Mouse (Mus musculus) forelimb bud, embryonic 11.5 days (tissue): ENCODE measurements around the gene Atp6v1g3.

Experiments
- DNase-seq: peaks from one replicate; pipeline ENCODE4 v3.0.0-alpha.2; 2012; ENCODE audit warnings: low read depth, low spot score

Atp6v1g3 gene

DNA sequence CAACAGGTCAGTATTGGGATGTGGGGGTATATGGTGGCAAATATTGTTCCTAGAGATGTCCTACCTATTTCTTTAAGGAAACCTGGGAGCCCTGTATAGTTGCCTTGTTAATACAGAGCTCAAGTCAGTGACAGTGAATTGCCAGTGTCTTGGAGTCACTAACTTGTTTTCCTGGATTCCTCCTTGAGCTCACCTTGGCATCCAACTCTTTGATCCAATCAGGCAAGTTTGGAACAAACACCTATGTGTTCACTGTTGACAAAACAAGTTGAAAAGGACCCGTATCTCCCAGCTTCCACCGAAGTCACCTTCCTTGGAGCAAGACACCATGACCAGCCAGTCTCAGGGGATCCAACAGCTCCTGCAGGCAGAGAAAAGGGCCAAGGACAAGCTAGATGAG is at the start of gene Atp6v1g3:
Gene Atp6v1g3, plus strand, starts transcription at position 301 of the 400 bp plus-strand sequence.
- DNase-seq, result no peak

DNA sequence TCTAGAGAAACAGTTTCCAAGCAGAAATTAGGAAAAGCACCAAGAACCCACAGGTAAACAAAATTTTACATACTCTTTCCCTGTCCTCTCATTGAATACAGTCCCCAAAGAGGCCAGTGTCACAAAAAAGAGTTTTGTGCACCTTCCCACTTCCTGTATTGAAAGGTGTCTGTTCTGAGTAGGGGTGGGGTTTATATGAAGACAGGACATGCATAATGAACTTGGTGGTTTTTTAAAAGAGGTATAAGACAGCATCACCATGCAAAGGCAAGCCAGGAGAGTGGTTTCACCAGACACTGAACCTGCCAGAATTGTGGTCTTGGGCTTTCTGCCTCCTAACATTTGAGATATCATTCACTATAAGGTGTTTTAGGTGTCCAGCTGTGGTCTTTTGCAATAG is 40.5 kb upstream of the Atp6v1g3 start:
- no peak for DNase-seq

DNA sequence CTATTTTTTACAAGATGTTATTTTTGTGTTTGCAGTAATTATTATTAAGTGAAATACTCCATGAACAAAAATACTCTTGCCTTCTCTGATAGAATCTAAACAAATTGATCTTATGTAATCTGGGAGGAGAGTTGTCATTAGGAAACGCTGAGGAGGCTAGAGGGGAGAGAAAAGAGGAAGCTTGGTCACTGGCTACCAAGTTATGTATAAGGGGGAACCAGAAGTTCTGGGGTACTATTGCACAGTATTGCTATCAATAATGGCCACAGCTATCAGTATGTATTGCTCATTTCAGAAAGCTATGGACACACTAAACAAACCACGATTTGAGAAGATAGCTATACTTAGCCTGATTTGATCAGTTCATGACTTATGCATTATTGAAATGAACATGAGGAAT is 36.3 kb upstream of the Atp6v1g3 start:
- DNase-seq, result no peak

DNA sequence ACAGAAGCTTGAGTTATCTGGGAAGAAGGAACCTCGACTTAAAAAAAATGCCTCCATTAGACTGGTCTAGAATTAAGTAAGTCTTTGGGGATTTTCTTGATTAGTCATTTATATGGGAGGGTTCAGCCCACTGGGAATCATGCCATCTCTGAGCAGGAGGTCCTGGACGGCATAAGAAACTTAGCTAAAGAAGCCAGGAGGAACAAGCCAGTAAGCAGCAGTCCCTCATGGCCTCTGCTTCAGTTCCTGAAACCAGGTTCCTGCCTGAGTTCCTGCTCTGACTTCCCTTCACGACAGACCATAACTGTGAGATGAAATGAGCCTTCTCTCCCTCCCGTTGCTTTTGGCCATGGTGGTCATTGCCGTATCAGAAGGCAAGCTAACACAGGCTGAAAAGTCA is 29.6 kb upstream of the Atp6v1g3 start:
- no peak for DNase-seq

DNA sequence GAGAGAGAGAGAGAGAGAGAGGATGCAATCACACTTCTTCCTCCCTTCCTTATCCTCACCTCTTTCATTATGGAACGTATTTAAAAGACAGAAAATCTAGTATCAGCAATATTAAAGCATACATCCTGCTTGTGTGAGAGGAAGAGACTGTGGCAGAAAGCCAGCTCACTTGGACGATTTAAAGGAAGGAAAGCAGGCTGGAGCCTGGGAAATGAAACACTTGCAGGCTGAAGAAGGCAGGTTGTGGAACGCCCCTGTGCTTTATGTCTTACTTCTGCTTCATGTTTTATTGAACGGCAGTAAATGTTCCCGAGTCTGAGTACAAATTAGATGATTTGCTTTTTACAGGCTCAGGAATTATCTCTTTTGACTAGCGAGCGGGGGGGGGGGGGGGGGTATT is 29.1 kb upstream of the Atp6v1g3 start:
- peak; percentile 28 for DNase-seq

DNA sequence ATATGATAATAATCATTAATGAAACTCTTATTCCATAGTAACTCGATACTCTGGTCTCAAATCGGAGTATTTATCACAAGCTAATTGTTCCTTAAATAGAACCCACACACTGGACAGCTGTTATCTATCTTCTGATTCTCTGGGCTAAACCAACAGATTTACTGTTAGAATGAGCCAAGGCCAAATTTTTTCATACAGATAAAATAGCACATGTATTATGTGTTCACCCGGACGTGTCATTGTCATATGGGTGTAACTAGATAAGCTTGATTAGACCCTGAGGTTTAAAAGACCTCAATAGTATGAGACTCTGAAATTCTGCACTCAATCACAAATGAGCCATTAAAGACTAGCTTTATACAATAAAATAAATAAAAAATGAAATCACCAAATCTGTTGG is 28.4 kb upstream of the Atp6v1g3 start:
- no peak for DNase-seq

DNA sequence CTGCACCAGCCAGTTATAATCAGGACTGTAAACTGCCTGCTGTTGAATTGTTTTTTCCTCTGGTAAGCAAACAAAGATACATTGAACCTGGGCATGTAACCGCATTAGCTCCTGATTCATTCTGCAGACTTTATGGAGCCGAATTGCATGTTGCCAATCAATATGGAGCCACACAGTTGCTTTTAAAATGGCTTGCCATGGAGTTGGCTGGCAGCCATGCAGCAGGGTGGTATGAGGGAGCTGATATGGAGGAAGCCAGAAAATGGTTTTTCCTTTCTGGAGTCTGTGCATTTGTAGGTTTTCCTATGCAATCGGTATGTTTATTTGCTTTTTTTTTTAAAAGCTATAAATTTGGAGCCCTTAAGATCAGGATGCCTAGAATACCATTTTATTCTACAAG is 28.0 kb upstream of the Atp6v1g3 start:
- no peak for DNase-seq

- DNase-seq, result no peak
Measured at GRCm38 (mm10) chr1:138246438-138247164, 26.9 kb upstream of the Atp6v1g3 start.

DNA sequence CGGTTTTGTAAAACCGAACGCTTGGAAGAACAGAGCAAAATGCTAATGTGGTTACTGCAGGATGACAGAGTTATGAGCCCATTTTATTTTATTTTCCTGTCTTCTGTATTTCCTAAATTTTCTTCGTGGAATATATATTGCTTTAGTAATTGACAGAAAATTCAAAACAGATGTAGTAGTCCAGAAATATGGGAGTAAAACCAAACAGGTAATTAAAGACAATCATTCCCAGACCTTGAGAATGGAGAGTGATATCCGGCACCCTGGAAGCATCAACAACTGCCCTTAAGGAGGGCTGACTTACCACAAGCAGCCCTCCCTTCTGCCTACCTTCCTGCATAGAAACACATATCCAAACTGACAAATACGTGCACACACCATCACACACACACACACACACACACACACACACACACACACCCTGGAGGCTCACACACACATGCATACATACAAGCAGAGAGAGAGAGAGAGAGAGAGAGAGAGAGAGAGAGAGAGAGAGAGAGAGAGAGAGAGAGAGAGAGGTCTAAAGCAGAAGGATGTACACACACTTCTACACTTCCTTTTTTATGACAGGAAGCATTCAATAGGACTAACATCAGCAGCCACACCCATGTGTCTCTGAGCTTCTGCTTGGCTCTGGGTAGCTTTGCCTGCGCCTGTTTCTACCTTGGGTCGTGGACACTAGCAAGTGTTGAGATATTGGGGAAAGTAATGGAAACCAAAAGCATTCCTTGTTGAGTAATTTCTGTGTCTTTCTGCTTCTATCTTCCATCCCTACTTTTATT is 25.6 kb upstream of the Atp6v1g3 start:
- DNase-seq, result peak; percentile 81

DNA sequence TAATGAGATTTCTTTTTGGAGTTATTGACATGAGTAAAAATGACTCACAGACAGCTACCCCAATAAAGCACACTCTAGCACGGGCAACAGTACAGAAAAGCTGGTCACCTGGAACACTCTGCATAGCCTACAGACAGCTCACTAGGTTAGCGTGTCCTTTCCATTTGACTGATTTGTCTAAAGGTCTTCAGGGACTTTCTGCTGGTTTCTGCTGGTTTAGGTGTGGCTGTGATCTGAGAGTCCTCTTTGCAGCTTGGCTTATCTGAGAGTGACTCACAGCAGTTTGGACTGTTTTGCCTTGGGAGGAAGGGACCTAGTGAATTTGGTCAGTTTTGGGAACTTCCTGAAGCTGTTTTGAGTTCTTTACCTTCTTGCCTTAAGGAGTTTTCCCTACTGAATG is 24.8 kb upstream of the Atp6v1g3 start:
- DNase-seq, result no peak

DNA sequence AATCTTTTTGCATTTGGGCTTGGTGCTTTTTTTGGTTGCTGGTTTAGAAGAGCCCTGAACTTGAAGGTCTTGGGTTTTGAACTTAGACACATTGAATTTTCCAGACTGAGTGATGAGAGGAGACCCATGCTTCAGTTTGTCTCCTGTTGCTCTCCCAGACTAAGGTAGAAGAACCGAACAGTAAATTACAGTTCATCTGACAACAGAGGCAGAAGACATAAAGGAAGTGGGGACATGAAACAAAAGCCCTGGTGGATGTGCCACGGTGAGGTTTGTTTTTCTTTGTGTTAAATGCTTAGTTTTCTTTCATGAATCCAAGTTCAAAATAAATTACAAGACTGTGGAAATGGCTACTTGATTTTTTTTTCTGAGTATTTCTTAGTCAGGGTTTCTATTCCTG is 22.6 kb upstream of the Atp6v1g3 start:
- DNase-seq, result no peak

- no peak for DNase-seq
Measured at GRCm38 (mm10) chr1:138256172-138256789, 17.3 kb upstream of the Atp6v1g3 start.

- no peak for DNase-seq
Measured at GRCm38 (mm10) chr1:138258758-138259157, 14.8 kb upstream of the Atp6v1g3 start.

DNA sequence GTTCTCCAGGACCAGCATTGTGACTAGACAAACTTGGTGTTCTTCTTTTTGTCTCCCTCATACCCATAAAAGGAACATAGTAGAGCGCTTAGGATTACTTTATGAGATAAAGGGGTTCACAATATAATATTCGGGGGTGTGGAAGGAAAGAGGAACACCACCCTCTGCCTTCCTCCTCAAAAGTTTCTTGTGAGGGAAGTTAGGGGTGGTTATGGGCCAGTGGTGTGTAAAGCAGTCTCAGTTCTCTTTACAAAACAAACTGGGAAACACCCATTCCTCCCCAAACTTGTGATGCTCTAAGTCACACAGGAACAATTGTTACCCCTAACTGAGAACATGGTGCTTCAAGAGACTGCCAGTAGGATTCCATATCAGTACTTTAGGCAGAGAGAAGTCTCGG is 12.0 kb upstream of the Atp6v1g3 start:
- DNase-seq, result no peak

DNA sequence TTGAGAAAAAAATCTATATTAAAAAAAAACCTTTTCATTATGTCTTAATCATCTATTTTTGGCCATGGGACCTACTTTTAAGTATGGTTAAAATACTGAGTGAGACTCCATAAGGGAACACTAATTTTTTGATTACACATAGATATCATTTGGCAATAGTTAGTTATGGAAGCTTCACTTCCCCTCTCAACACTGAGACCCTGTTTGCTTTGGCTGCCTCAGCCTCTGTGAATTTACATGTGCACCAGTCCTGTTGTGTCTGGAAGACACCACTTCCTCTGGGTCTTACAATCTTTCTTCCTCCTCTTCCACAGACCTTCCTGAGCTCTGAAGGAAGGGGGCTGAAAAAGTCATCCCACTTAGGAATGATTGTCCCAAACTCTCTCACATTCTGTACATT is 11.1 kb upstream of the Atp6v1g3 start:
- DNase-seq, result no peak

GRCm38 (mm10) chr1:138267465-138268055 is 6.0 kb upstream of the Atp6v1g3 start:
- no peak for DNase-seq

DNA sequence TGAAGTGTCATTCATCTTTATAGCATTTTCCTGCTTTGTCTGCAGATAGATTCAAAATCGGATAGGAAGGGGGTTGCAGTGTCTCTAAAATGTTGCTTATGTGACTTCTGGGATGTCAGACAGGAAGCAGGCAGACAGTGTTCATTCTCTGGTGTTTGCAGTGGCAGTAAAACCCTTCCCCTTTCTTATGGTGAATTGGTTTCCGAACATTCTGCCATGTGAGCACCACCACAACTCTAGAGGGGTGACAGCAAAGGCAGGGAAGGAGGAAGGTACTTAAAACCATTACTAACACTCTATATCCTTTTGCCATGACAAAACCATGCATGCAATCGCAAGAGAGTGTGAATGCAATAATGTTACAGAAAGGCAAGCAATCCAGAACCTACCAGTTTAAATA is 1.4 kb downstream of the Atp6v1g3 start:
- DNase-seq, result no peak

GRCm38 (mm10) chr1:138275859-138276258 is 2.3 kb downstream of the Atp6v1g3 start:
- DNase-seq, result no peak

GRCm38 (mm10) chr1:138281139-138281538 is 7.6 kb downstream of the Atp6v1g3 start:
- DNase-seq, result no peak

DNA sequence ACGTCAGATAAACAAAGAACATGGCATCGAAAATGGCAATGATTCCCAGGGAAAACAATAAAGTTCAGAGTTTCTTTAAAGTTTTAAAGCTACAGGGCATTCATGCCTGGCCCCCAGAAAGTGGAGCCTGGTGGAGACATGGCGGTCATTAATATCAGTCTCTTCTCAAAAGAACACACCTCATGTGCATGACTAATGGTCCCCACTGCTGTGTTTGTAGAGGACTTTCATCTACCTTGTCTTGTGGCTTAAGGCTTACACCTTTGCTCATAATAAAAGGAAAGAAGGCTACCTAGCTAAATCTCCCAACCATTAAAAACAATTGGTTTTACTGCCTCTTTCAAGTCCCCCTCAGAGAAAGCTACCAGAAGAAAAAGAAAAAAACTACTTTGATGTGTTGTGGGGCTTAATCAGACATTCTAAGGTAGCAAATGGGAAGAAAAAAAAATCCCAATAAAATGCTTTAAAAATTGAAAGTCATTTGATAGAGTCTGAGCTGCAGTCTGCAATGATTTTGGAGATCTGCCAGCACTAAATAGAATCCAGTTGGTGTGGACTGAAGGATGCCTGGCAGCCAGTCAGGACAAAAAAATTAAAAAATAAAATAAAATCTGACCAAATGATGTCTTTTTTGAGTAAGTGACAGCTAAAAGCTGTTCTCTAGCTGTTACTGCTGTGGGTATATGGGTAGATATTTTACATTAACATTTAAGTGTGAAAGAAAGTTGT is 9.0 kb downstream of the Atp6v1g3 start:
- DNase-seq, result peak; percentile 46

DNA sequence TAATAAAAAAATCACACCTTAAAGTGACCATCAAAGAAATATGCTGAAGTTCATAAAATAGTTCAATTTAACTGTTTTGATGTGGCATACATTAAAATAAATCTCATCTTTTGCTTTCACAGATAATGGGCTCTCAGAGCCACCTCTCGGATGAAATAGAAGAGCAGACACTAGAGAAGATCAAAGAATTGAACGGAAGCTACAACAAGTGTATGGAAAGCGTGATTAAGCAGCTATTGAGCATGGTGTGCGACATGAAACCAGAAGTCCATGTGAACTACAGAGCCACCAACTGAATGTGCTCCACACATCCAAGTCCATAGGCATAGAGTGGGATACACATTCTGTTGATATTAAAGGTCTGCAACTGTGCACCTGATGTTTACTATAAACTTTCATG is 14.1 kb downstream of the Atp6v1g3 start:
- DNase-seq, result no peak

- no peak for DNase-seq
Measured at GRCm38 (mm10) chr1:138288721-138289120, 15.2 kb downstream of the Atp6v1g3 start.
